Mouse (Mus musculus) skeletal muscle tissue, adult 2 months (tissue): ENCODE data around the gene Fam43b.

Experiments
- DNase-seq: peaks from one replicate; pipeline ENCODE4 v3.0.0-alpha.2; 2012; ENCODE audit warnings: low read depth, low spot score

The Fam43b gene

GRCm38 (mm10) chr4:138395087-138395970 lies 999 bp downstream of the Fam43b start:
- DNase-seq: no peak

DNA sequence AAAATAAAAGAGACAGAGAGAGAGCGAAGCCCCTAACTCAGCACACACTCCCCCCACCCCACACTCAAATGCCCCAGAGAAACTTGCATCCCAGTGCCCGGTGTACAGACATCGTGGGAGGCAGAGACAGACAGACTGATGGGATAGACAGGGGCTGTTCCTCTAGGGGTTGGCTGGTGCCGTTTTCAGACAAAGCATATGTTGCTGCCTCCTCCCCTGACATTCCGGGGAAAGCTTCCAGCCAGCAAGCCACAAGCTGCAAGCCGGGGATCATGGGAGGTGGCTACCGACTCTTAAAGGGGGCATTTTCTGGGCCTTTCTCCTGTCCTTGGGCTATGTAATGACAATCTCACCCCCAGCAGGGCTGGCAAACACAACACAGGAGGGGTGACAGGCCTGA lies 2.6 kb downstream of the Fam43b start:
- DNase-seq: no peak

DNA sequence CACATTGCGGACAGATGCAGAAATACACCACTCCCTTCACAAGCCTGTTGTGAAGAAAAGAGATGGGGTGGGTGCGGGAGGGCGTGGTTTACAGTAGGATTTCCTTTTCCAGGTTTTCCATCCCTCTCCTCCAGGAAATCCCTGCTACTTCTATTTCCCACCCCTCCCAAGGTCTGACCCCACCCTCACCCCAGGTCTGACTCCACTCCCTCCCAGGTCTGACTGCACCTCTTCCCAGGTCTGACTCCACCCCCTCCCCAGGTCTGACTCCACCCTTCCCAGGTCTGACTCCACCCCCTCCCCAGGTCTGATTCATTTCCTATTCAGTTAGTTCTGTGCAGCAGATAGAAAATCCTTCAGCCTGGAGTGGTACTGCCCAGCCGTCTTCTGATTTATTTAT lies 12.5 kb downstream of the Fam43b start:
- DNase-seq: no peak

- DNase-seq: no peak
Measured at GRCm38 (mm10) chr4:138382462-138382861, 13.9 kb downstream of the Fam43b start.

DNA sequence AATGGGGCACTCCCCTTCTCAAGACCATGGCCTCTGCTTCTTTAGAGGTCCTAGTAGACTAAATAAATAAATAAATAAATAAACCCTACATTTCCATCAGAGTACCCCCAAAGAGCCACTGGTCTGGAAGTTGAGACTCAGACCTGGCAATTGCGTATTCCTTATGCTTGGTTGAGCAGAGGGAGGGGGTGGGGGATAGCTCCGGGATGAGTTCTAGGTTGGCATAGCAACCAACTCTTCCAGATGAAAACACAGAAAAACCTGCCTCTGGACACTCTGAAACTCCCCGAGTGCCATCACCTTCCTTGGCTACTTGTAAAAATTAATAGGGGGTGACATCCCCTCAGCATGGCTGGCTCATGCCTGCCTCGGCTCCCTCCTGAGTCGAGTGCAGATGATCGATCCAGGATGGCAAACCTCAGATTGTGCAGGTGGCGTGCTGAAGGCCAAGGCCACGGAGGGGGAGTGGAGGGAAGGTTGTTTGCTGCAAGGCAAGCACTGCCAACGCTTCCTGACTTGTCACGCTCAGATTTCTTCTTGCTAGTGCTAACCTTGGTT lies 16.1 kb downstream of the Fam43b start:
- no peak for DNase-seq

GRCm38 (mm10) chr4:138379091-138379840 lies 17.1 kb downstream of the Fam43b start:
- peak; percentile 80 for DNase-seq

GRCm38 (mm10) chr4:138377526-138377925 lies 18.8 kb downstream of the Fam43b start:
- DNase-seq: no peak

DNA sequence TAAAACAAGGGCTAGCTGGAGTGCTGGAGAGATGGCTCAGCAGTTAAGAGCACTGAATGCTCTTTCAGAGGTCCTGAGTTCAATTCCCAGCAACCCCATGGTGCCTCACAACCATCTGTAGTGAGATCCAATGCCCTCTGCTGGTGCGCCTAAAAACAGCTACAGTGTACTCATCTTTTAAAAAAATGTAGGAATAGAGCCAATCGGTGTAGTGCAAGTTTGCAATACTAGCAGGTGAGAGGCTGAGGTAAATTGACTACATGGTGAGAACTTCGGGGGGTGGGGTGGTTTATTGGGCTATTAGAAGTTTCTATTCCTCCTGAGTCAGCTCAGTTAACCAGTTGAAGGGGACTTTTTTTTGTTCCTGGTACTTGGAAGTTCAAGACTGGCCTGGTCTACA lies 21.2 kb downstream of the Fam43b start:
- no peak for DNase-seq

DNA sequence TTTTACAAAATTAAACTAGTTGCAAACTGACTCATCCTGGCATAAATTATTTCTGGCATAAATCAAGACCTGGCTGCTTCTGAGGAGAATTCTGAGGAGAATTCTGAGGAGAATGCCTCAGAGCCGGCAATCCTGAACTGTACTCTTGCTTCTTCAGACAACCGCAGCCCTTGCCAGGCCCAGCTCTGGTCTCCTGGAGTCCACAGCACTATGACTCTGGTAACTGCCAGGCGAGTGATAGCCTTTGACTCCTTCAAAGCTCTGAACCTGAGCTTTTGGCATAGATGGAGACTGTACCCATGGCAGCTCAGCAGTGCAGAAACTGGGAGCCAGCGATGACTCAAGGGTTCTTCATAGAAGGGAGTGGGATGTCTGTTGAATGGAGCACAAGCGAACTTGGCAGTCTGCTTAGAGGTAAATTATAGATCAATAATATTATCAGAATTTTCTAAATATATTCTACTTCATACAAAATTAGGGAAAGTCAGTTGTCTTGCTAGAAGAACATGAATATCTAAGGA lies 25.3 kb downstream of the Fam43b start:
- DNase-seq: no peak

DNA sequence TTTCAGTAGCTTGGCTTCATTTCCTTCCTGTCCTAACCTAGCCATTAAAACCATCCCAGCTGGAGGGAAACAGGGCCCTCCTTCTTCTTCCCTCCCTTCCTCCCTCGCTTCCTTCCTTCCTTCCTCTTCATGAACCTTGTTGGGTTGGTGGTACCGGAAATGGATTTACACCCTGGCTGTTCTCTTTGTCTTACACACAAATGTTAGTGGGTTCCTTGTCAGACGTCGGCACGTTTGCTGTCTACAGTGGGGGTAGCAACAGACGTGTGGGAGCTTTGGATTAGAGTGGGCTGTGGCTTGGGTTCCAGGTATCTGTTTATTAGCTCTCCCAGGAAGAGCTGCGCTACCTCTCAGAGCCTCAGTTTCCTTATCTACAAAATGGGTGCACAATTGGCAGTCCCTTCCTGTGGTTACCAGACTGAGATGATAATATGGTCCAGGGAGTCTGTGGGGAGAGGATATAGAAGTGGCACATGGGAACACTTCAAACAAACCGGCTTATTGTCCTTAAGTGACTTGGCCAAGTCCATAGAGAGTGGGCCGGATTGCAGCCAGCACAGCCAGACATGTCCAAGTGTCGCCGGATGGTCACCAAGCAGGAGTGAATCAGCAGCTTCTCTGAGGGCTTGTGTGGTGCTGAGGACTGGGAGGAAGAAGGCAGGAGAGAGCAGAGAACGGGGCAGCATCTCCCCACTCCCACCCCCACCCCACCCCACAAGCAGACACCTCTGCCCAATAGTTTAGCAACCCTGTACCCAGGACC lies 27.6 kb downstream of the Fam43b start:
- DNase-seq: no peak

DNA sequence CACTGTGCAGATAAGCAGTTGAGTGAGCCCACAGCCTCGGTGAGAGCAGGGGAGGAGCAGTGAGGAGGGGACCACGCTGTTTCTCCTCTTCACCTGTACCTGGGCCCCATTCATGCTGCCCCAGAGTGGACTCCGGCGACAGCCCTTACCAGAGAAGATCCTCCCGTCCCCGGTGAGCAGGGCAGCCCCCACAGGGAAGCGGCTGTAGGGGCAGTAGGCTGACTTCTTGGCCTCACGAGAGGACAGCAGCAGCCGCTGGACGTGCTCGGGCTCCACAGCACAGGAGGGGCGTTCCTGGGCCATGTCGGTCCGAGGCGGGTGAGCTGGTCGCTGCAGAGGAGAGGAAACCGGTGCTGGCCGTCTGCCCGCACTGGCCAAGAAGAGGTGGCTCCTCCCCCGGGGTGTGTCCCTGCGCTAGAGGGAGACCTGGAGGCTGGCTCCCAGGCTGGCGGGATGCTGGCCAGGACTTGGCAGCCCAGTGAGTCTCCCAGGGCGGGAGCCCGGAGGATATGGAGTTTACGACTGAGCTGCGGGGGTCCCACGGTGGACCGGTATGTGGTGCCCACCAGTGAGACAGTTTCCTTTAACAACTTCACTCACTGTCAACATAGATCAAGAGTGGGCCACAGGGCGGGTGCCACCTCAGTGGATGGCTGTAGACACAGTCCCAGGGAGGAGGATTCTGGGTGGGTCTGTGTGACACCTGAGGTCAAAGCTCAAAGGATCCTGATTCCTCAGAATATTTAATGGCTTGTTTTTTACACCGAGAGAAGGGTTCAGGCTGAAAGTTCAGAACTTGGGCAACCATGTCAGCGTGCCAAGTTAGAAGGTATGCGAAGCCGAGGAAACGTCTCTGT lies 28.5 kb downstream of the Fam43b start, which contains the start of gene Cda:
TSS of gene Cda (minus strand) at position 352 of the 857 bp plus-strand sequence.
- peak; percentile 66 for DNase-seq

- DNase-seq: no peak
Measured at GRCm38 (mm10) chr4:138366561-138366960, 29.8 kb downstream of the Fam43b start.

DNA sequence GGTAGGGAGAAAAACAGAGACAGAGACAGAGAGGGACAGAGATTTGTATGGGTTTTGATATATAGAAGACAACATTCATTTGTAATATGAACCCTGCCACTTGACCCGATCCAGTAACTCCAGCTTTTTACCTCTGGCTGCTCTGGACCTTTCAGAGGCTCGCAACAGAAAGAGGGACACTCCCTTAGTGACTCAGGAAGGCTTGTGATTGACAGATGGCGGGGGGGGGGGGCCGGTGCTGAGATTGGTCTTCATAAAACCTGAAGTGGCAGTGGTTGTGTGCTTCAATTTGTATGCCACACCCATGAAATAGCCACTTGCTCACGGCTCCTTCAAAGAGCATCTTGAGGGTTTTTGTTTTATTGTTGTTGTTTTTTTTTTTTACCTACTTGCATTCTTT lies 32.8 kb downstream of the Fam43b start:
- no peak for DNase-seq

DNA sequence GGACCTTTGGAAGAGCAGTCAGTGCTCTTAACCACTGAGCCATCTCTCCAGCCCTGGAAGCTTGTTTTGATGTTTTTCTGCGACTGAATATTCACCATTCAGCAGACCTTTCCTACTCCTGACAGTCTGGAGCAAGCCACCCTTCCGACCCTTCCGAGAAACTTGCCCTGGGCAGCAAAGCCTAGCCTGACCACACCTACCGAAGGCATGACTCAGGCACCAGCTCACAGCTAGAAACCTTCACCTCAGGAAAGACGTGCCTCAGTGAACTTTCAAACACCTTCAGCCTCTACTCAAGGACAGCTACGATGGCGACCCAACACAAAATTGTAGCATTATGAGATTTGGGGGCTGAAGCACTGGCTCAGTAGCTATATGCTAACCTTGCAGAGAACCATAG lies 33.4 kb downstream of the Fam43b start:
- no peak for DNase-seq

DNA sequence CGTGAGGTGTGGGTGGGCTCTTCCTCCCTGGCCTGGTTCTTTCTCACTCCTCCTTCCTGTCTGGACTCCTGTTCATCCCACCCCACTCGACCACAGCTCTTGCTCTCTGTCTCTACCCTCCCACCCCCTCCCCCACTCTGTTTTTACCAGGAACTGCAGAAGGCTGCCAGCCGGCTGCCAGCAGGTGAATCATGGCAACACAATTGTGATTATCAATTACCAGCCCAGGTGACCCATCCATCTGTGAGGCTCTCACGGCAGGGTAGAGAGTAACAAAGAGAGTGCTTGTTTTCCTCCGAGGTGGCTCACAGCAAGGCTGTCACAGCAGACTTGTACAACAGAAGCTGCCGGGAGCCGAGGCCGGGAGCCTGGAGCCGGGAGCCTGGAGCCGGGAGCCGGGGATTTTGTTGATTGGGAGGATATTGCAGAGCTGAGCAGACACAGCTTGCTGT lies 34.9 kb downstream of the Fam43b start:
- no peak for DNase-seq

GRCm38 (mm10) chr4:138358176-138358575 lies 38.2 kb downstream of the Fam43b start:
- DNase-seq: no peak

GRCm38 (mm10) chr4:138356551-138356950 lies 39.8 kb downstream of the Fam43b start:
- no peak for DNase-seq

DNA sequence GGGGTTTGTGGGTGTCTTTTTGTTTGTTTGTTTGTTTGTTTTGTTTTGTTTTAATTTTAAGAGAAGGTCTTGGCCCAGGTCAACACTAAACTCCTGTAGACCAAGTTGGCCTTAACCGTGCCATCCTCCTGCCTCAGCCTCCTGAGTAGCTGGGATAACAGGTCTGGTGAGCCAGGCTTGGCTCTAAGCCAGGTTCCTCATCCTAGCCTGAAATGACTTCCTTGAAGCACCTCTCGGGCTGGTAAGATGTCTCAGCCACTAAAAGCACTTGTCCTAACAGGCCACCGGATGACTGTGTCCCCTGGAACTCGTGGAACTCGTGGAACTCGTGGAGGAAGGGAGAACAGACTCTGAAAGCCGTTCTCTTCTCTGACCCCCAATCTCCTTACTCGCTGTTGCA lies 40.2 kb downstream of the Fam43b start:
- no peak for DNase-seq

DNA sequence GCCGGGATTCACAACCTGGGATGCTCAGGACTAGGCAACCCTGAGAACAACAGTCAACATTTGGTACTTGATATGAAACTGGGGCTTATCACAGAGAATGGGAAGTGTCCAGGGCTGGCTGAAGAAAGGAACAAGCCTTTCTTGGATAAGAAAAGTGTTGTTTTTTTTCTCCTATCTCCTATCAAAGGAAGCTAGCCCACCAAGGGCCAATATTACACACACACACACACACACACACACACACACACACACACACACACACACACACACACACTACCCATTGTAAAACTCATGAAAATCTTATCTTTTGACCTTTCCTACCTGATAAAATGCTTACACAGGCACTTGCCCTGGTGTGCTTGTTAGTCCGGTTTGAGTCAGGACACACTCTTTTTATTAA lies 40.8 kb downstream of the Fam43b start:
- no peak for DNase-seq

GRCm38 (mm10) chr4:138353438-138354171 lies 42.7 kb downstream of the Fam43b start:
- DNase-seq: no peak
